Mouse (Mus musculus) ES-E14 (cell line): ENCODE data around the gene Psmg3.

Experiments
- CHD2 ChIP-seq: IDR thresholded peaks from 2 replicates; pipeline ENCODE4 v1.6.1; 2014; ENCODE audit warnings: mild to moderate bottlenecking, low read depth, low read length, inconsistent platforms
- HCFC1 ChIP-seq: IDR thresholded peaks from 2 replicates; pipeline ENCODE4 v1.6.1; 2012; ENCODE audit warnings: low read length, inconsistent platforms, borderline replicate concordance; ENCODE audit not compliant: insufficient read depth
- MAFK ChIP-seq: IDR thresholded peaks from 2 replicates; pipeline ENCODE4 v1.6.1; 2014; ENCODE audit warnings: mild to moderate bottlenecking, low read depth, low read length, inconsistent platforms; ENCODE audit not compliant: insufficient read depth
- ZNF384 ChIP-seq: IDR thresholded peaks from 2 replicates; pipeline ENCODE4 v1.6.1; 2012; ENCODE audit warnings: low read depth, low read length, inconsistent platforms

- no peak for TF ChIP-seq HCFC1
- TF ChIP-seq ZNF384 = no peak
- no peak for TF ChIP-seq CHD2
- TF ChIP-seq MAFK = no peak
Observed at GRCm38 (mm10) chr5:139813126-139813490, 13.6 kb downstream of the Psmg3 start.
